Comparison of ENCODE assay signal across 18 mouse cellular contexts in the genomic region with DNA sequence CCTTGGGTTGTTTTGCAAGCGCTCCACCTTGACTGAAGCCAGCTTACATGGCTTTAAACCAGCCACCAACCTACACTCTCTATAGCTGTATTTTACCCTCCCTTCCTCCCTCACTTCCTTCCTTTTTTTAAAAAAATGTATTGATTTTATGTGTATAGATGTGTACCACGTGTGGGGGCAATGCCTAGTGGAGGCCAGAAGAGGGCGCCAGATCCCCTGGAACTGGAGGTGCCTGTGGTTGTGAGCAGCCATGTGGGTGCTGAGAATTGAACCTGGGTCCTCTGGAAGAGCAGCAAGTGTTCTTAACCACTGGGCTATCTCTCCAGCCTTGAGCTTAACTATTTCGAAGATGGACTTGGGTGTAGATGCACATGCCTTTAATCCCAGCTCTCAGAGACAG. TPM values are rescaled to one million over a fixed set of nuclear protein-coding genes. Genes with fewer than 3 reads are reported as not detected.
DNase-seq lines count a peak whose midpoint lies in the region; ATAC-seq and TF ChIP-seq lines count a peak whose summit lies in the region.
"Had no signal": no experiment of that assay in that cellular context is flagged by ENCODE, and none has a peak within 500 bp of the region (broad histone marks: within the 10 kb centered on the region; RNA-seq: fewer than 3 reads in every experiment).

No protein-coding gene starts in this region.

- H3K4me2 ChIP-seq in liver, embryonic 13.5 days: no peak overlapping the region
- no peak overlapping the region for H3K4me2 ChIP-seq in CH12.LX (ENCODE audit: insufficient read depth, low read depth, poor library complexity, severe bottlenecking)
- H3K4me2 ChIP-seq: limb, embryonic 12.5 days; neural tube, embryonic 12.5 days had no signal

- intact Hi-C loops in heart, adult 2 months (cut with DNase I): no loop called here

- no peak for ATAC-seq in liver, embryonic 13.5 days (ENCODE audit: low read depth)
- ATAC-seq: midbrain, embryonic 16.5 days had no signal

- 94% methylated on average over 4 of the region's 4 CpGs for WGBS in heart, adult 2 months
- 86% methylated on average over 4 of the region's 4 CpGs for WGBS in liver, embryonic 13.5 days (ENCODE audit: insufficient replicate concordance)

- H3K36me3 ChIP-seq in heart, adult 2 months (ENCODE audit: control insufficient read depth, insufficient read depth, low read length): no peaks in the 10 kb centered on the region
- H3K36me3 ChIP-seq in liver, embryonic 13.5 days: peaks cover 94% of the 10 kb centered on the region
- peaks cover 94 to 99% of the 10 kb centered on the region in 2 experiments for H3K36me3 ChIP-seq in CH12.LX (replicated peaks in 1 of 2; ENCODE audit: control insufficient read depth in 1 of 2, insufficient read depth in 1 of 2, low read length in 1 of 2)

- DNase-seq in heart, adult 2 months: no peak
- DNase-seq in heart, adult 11 months: no peak
- DNase-seq in liver, embryonic 13.5 days: no peak
- DNase-seq in liver (no peak), CH12.LX (ENCODE audit: extremely low read depth) (no peak)
- no peak for DNase-seq in right cerebral cortex, adult 2 months (ENCODE audit: low spot score in 2 of 2)
- DNase-seq in adrenal gland, postnatal 25 days: no peak
- DNase-seq: cerebellum, postnatal 10 days; heart, postnatal 14 days; kidney, postnatal 10 days had no signal

- no peak overlapping the region for H3K4me3 ChIP-seq in heart, adult 2 months
- H3K4me3 ChIP-seq in liver, embryonic 13.5 days (replicated peaks): no peak overlapping the region
- no peak overlapping the region for H3K4me3 ChIP-seq in CH12.LX (replicated peaks in 1 of 3; ENCODE audit: low read depth in 2 of 3, low read length in 2 of 3, poor library complexity in 1 of 3)
- no peak overlapping the region for H3K4me3 ChIP-seq in bone marrow macrophage, adult 2 months (ENCODE audit: insufficient read depth, low read length)
- H3K4me3 ChIP-seq: embryonic facial prominence, embryonic 10.5 days; limb, embryonic 12.5 days; neural tube, embryonic 12.5 days had no signal

- H3K4me1 ChIP-seq in heart, adult 2 months (ENCODE audit: control insufficient read depth, insufficient read depth, low read length): peaks cover 1% of the 10 kb centered on the region; the same call in 1 of the 2 replicates
- H3K4me1 ChIP-seq in liver, embryonic 13.5 days (replicated peaks): peaks cover 53% of the 10 kb centered on the region
- H3K4me1 ChIP-seq in CH12.LX (ENCODE audit: control insufficient read depth in 1 of 2, insufficient read depth in 2 of 2): no peaks in the 10 kb centered on the region
- no peaks in the 10 kb centered on the region for H3K4me1 ChIP-seq in bone marrow macrophage, adult 2 months (ENCODE audit: control insufficient read depth, insufficient read depth, low read length)
- H3K4me1 ChIP-seq: embryonic facial prominence, embryonic 10.5 days; limb, embryonic 12.5 days; neural tube, embryonic 12.5 days had no signal

- no peak overlapping the region for H3K9ac ChIP-seq in heart, adult 2 months (ENCODE audit: low read depth, low read length)
- no peak overlapping the region for H3K9ac ChIP-seq in liver, embryonic 13.5 days
- H3K9ac ChIP-seq in CH12.LX (ENCODE audit: insufficient read depth, low read depth): no peak overlapping the region
- H3K9ac ChIP-seq: limb, embryonic 12.5 days; neural tube, embryonic 12.5 days had no signal

- no peaks in the 10 kb centered on the region for H3K27me3 ChIP-seq in heart, adult 2 months (ENCODE audit: control insufficient read depth, insufficient read depth, low read length)
- no peaks in the 10 kb centered on the region for H3K27me3 ChIP-seq in liver, embryonic 13.5 days
- no peaks in the 10 kb centered on the region for H3K27me3 ChIP-seq in CH12.LX (replicated peaks)
- H3K27me3 ChIP-seq: limb, embryonic 12.5 days; neural tube, embryonic 12.5 days had no signal

- no peak for TF ChIP-seq EP300 in heart, adult 2 months (IDR thresholded peaks at IDR 0.05; ENCODE audit: insufficient read depth, low read depth, low read length)
- TF ChIP-seq EP300 in CH12.LX (IDR thresholded peaks at IDR 0.05; ENCODE audit: low read length): no peak

- peak; percentile 30 for TF ChIP-seq CTCF in heart, adult 2 months (IDR thresholded peaks at IDR 0.05)
- TF ChIP-seq CTCF in CH12.LX (conservative IDR thresholded peaks at IDR 0.05 in 1 of 2, IDR thresholded peaks at IDR 0.05 in 1 of 2; ENCODE audit: low read depth in 2 of 2, low read length in 2 of 2): peak; percentile 12 to 14; a peak in 2 of 4 replicates
- peak; percentile 17; the same call in 1 of the 2 replicates for TF ChIP-seq CTCF in bone marrow macrophage, adult 2 months (IDR thresholded peaks at IDR 0.05; ENCODE audit: low read depth, low read length)

- TF ChIP-seq POLR2A in heart, adult 2 months (IDR thresholded peaks at IDR 0.05; ENCODE audit: insufficient read depth, low read depth, low read length): no peak
- TF ChIP-seq POLR2A in CH12.LX (IDR thresholded peaks at IDR 0.05; ENCODE audit: low read depth, low read length): no peak
- no peak for TF ChIP-seq POLR2A in bone marrow macrophage, adult 2 months (IDR thresholded peaks at IDR 0.05; ENCODE audit: borderline replicate concordance, low read depth, low read length)

- dilution Hi-C loops in CH12.LX (cut with MboI; ENCODE audit: extremely low pct_ligation_motif_present, extremely low pct_unique_long_range_greater_than_20kb, low sequenced_read_pairs): no loop called here

- in situ Hi-C loops in CH12.LX (cut with MboI; ENCODE audit: low pct_ligation_motif_present, low pct_unique_long_range_greater_than_20kb, low sequenced_read_pairs): no loop called here

- no peak for TF ChIP-seq RAD21 in CH12.LX (IDR thresholded peaks at IDR 0.05; ENCODE audit: low read depth, low read length)

- H3K9me3 ChIP-seq in liver, embryonic 13.5 days (replicated peaks): peaks cover 12% of the 10 kb centered on the region
- H3K9me3 ChIP-seq in CH12.LX (replicated peaks; ENCODE audit: low read length): peaks cover 43% of the 10 kb centered on the region

- H3K27ac ChIP-seq in heart, adult 2 months: no peak overlapping the region
- 0 out of 2 replicates have a peak overlapping the region, but pooled peaks have one; percentile 58 for H3K27ac ChIP-seq in liver, embryonic 13.5 days
- H3K27ac ChIP-seq in CH12.LX (ENCODE audit: insufficient read depth, low read depth): no peak overlapping the region
- H3K27ac ChIP-seq in bone marrow macrophage, adult 2 months (ENCODE audit: insufficient read depth, low read depth, low read length): no peak overlapping the region
- H3K27ac ChIP-seq: embryonic facial prominence, embryonic 10.5 days; limb, embryonic 12.5 days; macrophage; neural tube, embryonic 12.5 days had no signal

- H3K79me2 ChIP-seq in heart, adult 2 months (replicated peaks; ENCODE audit: control insufficient read depth, insufficient read depth, low read length): no peaks in the 10 kb centered on the region
- H3K79me2 ChIP-seq in CH12.LX (replicated peaks; ENCODE audit: control insufficient read depth, extremely low read depth, insufficient read depth, poor library complexity, severe bottlenecking): no peaks in the 10 kb centered on the region; the same call in 1 of the 2 replicates

TF ChIP-seq in CH12.LX, 34 proteins besides CTCF, POLR2A, EP300 and RAD21:
- TF ChIP-seq CHD1 (IDR thresholded peaks at IDR 0.05; ENCODE audit: low read depth, low read length): no peak
- TF ChIP-seq MEF2A (IDR thresholded peaks at IDR 0.05; ENCODE audit: borderline replicate concordance, low read depth, low read length): no peak
- TF ChIP-seq MAFK (IDR thresholded peaks at IDR 0.05; ENCODE audit: insufficient replicate concordance, low read length): no peak
- TF ChIP-seq NRF1 (IDR thresholded peaks at IDR 0.05; ENCODE audit: low read depth, low read length): no peak

RNA-seq across cellular contexts. Expression of gene Shisa8, which starts 30.3 kb away (rescaled TPM):
- total RNA-seq in heart, adult 2 months (2021): under 1 TPM; 0.13 to 0.23 TPM
- 0.15 and 0.21 TPM in 2 replicates for polyA plus RNA-seq in heart, adult 2 months (2012; rRNA removed)
- polyA plus RNA-seq in liver, embryonic 13.5 days (2015; fragmentation: Nextera tagmentation; extraction: Ambion mirVana): 0.08 and 0.10 TPM in 2 replicates
- 152 and 159 TPM in 2 replicates for total RNA-seq in CH12.LX (2012; rRNA removed)
- 94.6 and 103 TPM in 2 replicates for total RNA-seq in CH12.LX (2014; rRNA removed)
- polyA plus RNA-seq in CH12.LX (2012; ENCODE audit: insufficient read length, low read depth): 64.2 and 83.4 TPM in 2 replicates
- not detected in 2 replicates for polyA plus RNA-seq in bone marrow macrophage, adult 2 months (2012; ENCODE audit: insufficient read depth, insufficient read length, missing spikeins)
- 0.24 and 0.48 TPM in 2 replicates for total RNA-seq in adrenal gland, postnatal 25 days (2021)
- total RNA-seq: granulocyte monocyte progenitor cell, adult 5-6 weeks had no signal
- polyA plus RNA-seq: macrophage; stomach, embryonic 16.5 days had no signal

RNA-seq across cellular contexts. Expression of gene Srebf2, which starts 35.3 kb away (rescaled TPM):
- 10 to 100 TPM; 22.4 to 24.2 TPM for total RNA-seq in heart, adult 2 months (2021)
- polyA plus RNA-seq in heart, adult 2 months (2012; rRNA removed): 33.3 and 45.3 TPM in 2 replicates
- polyA plus RNA-seq in liver, embryonic 13.5 days (2015; fragmentation: Nextera tagmentation; extraction: Ambion mirVana): 64.2 and 70.2 TPM in 2 replicates
- total RNA-seq in CH12.LX (2012; rRNA removed) (130 and 159 TPM in 2 replicates), CH12.LX (2014; rRNA removed) (77.6 and 94.3 TPM in 2 replicates)
- 214 and 253 TPM in 2 replicates for polyA plus RNA-seq in CH12.LX (2012; ENCODE audit: insufficient read length, low read depth)
- polyA plus RNA-seq in bone marrow macrophage, adult 2 months (2012; ENCODE audit: insufficient read depth, insufficient read length, missing spikeins): 53.3 and 63.9 TPM in 2 replicates
- 85.2 and 95.5 TPM in 2 replicates for total RNA-seq in adrenal gland, postnatal 25 days (2021)

RNA-seq across cellular contexts. Expression of gene Tnfrsf13c, which starts 41.9 kb away (rescaled TPM):
- under 1 TPM; 0.16 to 0.18 TPM for total RNA-seq in heart, adult 2 months (2021)
- polyA plus RNA-seq in heart, adult 2 months (2012; rRNA removed): 0.44 and 0.86 TPM in 2 replicates
- 0.38 and 0.87 TPM in 2 replicates for polyA plus RNA-seq in liver, embryonic 13.5 days (2015; fragmentation: Nextera tagmentation; extraction: Ambion mirVana)
- total RNA-seq in CH12.LX (2012; rRNA removed) (287 and 334 TPM in 2 replicates), CH12.LX (2014; rRNA removed) (188 and 204 TPM in 2 replicates)
- polyA plus RNA-seq in CH12.LX (2012; ENCODE audit: insufficient read length, low read depth): 219 and 257 TPM in 2 replicates
- not detected in 2 replicates for polyA plus RNA-seq in bone marrow macrophage, adult 2 months (2012; ENCODE audit: insufficient read depth, insufficient read length, missing spikeins)
- 0.21 TPM in 1 of 2 replicates, not detected in the other for total RNA-seq in adrenal gland, postnatal 25 days (2021)
- polyA plus RNA-seq: limb, embryonic 12.5 days had no signal

RNA-seq across cellular contexts. Expression of gene Ccdc134, which starts 54.6 kb away (rescaled TPM):
- 1 to 10 TPM; 3.9 to 4.0 TPM for total RNA-seq in heart, adult 2 months (2021)
- polyA plus RNA-seq in heart, adult 2 months (2012; rRNA removed): 4.8 and 6.6 TPM in 2 replicates
- 8.2 and 9.9 TPM in 2 replicates for polyA plus RNA-seq in liver, embryonic 13.5 days (2015; fragmentation: Nextera tagmentation; extraction: Ambion mirVana)
- total RNA-seq in CH12.LX (2012; rRNA removed) (37.1 and 48.8 TPM in 2 replicates), CH12.LX (2014; rRNA removed) (35.1 and 35.7 TPM in 2 replicates)
- 42.9 and 43.6 TPM in 2 replicates for polyA plus RNA-seq in CH12.LX (2012; ENCODE audit: insufficient read length, low read depth)
- 13.6 and 14.7 TPM in 2 replicates for polyA plus RNA-seq in bone marrow macrophage, adult 2 months (2012; ENCODE audit: insufficient read depth, insufficient read length, missing spikeins)
- 11.2 and 11.3 TPM in 2 replicates for total RNA-seq in adrenal gland, postnatal 25 days (2021)

Comparison
In these comparisons a context has a peak if more than half of its experiments do, and no peak if none do; other contexts are left out.
1. RNA of gene Shisa8, which starts 30.3 kb away (polyA plus RNA-seq): 64.2 to 83.4 TPM in CH12.LX; 0.15 to 0.21 TPM in heart, adult 2 months, 0.08 to 0.10 TPM in liver, embryonic 13.5 days and not detected in bone marrow macrophage, adult 2 months; every median in the first group is over 10 times any median in the second.
2. RNA of gene Tnfrsf13c, which starts 41.9 kb away (polyA plus RNA-seq): 219 to 257 TPM in CH12.LX; 0.44 to 0.86 TPM in heart, adult 2 months, not detected in bone marrow macrophage, adult 2 months and 0.38 to 0.87 TPM in liver, embryonic 13.5 days; every median in the first group is over 100 times any median in the second.
3. Peak in every context shown above with its lines, with median percentiles within 50 percentile points of each other: CTCF ChIP-seq.